Mouse (Mus musculus): ENCODE measurements at regions not wholly inside any gene's neighbourhood (a gene's known extent, or its start where the extent isn't known, plus 50 kb on each side); places are given as distances from the start of the nearest gene placed in this dataset.

DNA sequence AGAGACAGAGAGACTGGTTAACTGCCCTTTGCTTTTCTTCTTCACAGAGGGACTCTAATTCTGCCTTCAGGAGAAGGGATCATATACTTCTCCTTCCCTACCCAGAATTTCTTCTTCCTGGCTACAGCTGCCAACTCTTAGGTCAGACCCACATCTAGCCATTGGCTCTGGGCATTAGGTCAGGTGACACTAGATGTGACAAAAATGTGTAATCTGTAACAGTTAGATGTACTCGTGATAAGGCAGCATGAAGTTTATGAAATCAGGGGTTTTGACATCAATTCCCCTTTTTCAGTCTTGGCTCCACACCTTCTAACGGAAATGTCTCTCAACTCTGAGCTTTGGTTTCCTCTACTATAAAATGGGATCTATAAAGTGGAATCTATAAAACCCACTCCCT, 428.4 kb downstream of the Bmper start:
- Histone ChIP-seq H3K27me3 (no peaks in the 10 kb centered on the region), H3K27ac (no peak overlapping the region), H3K4me2 (no peak overlapping the region), H3K9me3 (no peaks in the 10 kb centered on the region), H3K4me1 (no peaks in the 10 kb centered on the region), H3K4me3 (no peak overlapping the region), H3K36me3 (no peaks in the 10 kb centered on the region), H3K9ac (no peak overlapping the region)
- ATAC-seq (ENCODE audit: borderline replicate concordance, extremely low read depth, low FRiP score, low TSS enrichment), result no peak
- WGBS, result 66% methylated on average over 2 of the region's 2 CpGs

GRCm38 (mm10) chr9:23653086-23653485, 430.2 kb downstream of the Bmper start:
- no peak for ATAC-seq (ENCODE audit: borderline replicate concordance, extremely low read depth, low FRiP score, low TSS enrichment)

DNA sequence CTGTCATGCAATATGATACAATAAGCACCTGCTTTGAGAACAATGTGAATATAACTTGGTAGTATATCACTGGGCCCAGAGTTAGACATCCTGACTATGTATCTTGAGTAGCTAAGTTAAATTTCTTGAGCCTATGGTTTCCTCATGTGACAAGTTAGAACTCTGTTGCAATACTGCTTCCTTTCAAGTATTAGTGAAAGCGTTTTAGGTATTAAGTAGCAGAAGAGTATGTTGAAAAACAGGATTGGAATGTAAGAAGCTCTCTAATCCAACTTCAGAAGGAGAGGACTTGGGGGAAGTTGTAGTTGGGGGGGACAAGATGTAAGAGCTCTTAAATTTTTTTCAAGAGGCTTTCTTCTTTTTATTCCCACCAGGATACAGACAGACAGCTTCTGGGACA, 431.9 kb downstream of the Bmper start:
- no peaks in the 10 kb centered on the region for H3K4me1 ChIP-seq
- H3K9me3 ChIP-seq, result no peaks in the 10 kb centered on the region
- H3K4me2 ChIP-seq, result no peak overlapping the region
- no peak overlapping the region for H3K27ac ChIP-seq
- H3K4me3 ChIP-seq, result no peak overlapping the region
- no peaks in the 10 kb centered on the region for H3K27me3 ChIP-seq
- WGBS, result 23% methylated on average over 1 of the region's 1 CpGs
- no peaks in the 10 kb centered on the region for H3K36me3 ChIP-seq
- no peak for ATAC-seq (ENCODE audit: borderline replicate concordance, extremely low read depth, low FRiP score, low TSS enrichment)
- no peak overlapping the region for H3K9ac ChIP-seq

More at GRCm38 (mm10) chr9:23653086-23653485, 430.2 kb downstream of the Bmper start:
- no peaks in the 10 kb centered on the region for H3K36me3 ChIP-seq
- H3K4me1 ChIP-seq, result no peaks in the 10 kb centered on the region
- H3K4me2 ChIP-seq, result no peak overlapping the region
- 39% methylated on average over 2 of the region's 2 CpGs for WGBS
- H3K27ac ChIP-seq, result no peak overlapping the region
- H3K9me3 ChIP-seq, result no peaks in the 10 kb centered on the region
- no peak overlapping the region for H3K4me3 ChIP-seq
- H3K9ac ChIP-seq, result no peak overlapping the region
- no peaks in the 10 kb centered on the region for H3K27me3 ChIP-seq

DNA sequence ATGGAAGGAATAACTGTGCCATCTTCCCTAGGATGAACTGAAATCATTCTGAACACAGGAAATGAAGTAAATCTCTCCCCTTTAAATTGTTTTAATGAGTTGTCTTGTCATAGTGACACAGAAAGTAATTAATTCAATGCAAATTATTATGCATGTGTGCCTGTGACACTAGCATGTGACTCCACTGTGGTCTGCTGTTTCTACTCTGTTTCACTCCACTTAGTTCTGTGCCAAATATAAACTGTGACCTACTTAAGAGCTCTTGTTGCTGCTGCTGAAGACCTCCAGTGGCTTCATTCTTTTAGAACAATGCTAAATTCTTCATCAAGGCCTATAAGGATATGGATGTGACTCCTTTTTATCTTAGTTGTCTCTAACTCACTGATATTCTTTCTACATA, 431.8 kb upstream of the Npsr1 start:
- no peak overlapping the region for H3K4me3 ChIP-seq
- H3K4me1 ChIP-seq, result peaks cover 4% of the 10 kb centered on the region; the same call in 1 of the 2 replicates
- ATAC-seq (ENCODE audit: borderline replicate concordance, extremely low read depth, low FRiP score, low TSS enrichment), result no peak
- no peaks in the 10 kb centered on the region for H3K27me3 ChIP-seq
- no peak overlapping the region for H3K4me2 ChIP-seq
- no peaks in the 10 kb centered on the region for H3K9me3 ChIP-seq
- no peak overlapping the region for H3K27ac ChIP-seq
- H3K36me3 ChIP-seq, result no peaks in the 10 kb centered on the region
- H3K9ac ChIP-seq, result no peak overlapping the region

DNA sequence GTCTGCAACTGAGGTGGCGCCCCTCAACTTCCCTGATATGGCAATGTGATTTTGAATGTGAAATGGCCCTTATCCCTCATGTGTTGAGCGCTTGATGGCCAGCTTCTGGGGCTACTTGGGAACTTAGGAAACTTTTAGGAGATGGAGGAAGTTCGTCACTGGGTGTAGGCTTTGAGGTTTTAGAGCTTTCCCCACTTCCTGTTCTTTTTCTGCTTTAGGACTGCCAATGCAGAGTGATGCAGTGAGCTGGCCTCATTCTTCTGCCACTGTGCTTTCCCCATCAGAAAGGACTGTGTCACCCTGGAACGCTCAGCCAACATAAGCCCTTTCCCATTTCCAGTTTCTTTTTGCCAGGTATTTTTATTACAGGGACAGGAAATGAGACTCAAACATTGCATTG, 428.6 kb upstream of the Npsr1 start:
- Histone ChIP-seq H3K27me3 (no peaks in the 10 kb centered on the region), H3K27ac (no peak overlapping the region), H3K9ac (no peak overlapping the region), H3K4me3 (no peak overlapping the region), H3K9me3 (no peaks in the 10 kb centered on the region), H3K4me2 (no peak overlapping the region), H3K4me1 (peaks cover 4% of the 10 kb centered on the region; the same call in 1 of the 2 replicates), H3K36me3 (no peaks in the 10 kb centered on the region)
- WGBS, result 82% methylated on average over 4 of the region's 4 CpGs
- no peak for ATAC-seq (ENCODE audit: borderline replicate concordance, extremely low read depth, low FRiP score, low TSS enrichment)

DNA sequence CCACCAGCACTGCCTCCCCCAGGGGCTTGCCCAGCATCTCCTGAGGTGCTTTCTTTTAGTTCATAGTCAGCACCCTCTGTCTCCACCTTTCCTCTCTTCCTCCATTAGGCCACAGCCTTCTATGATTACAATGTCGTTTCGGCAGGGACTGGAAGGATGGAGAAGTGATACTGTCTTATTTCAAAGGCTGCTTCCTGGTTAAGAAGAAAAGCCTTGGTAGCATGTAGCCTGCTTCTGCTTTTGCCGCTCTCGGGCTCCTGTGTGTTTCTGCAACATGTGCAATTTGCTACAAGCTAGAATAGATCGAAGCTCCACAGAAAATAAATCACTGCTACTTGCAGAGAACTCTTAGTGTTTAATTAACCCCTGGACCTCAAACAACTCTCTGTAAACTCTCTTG, 427.2 kb upstream of the Npsr1 start:
- Histone ChIP-seq H3K9me3 (no peaks in the 10 kb centered on the region), H3K27ac (no peak overlapping the region; the same call in 1 of the 2 replicates), H3K9ac (no peak overlapping the region), H3K4me3 (no peak overlapping the region), H3K4me2 (peak overlapping the region; percentile 17; the same call in 1 of the 2 replicates), H3K36me3 (no peaks in the 10 kb centered on the region), H3K27me3 (no peaks in the 10 kb centered on the region), H3K4me1 (peaks cover 4% of the 10 kb centered on the region; the same call in 1 of the 2 replicates)
- ATAC-seq (ENCODE audit: borderline replicate concordance, extremely low read depth, low FRiP score, low TSS enrichment), result no peak
- 19% methylated on average over 5 of the region's 5 CpGs for WGBS

GRCm38 (mm10) chr9:23673347-23673860, 424.4 kb upstream of the Npsr1 start:
- Histone ChIP-seq H3K4me2 (no peak overlapping the region), H3K4me3 (no peak overlapping the region), H3K36me3 (no peaks in the 10 kb centered on the region), H3K4me1 (peaks cover 4% of the 10 kb centered on the region; the same call in 1 of the 2 replicates), H3K27me3 (no peaks in the 10 kb centered on the region), H3K9ac (no peak overlapping the region), H3K9me3 (no peaks in the 10 kb centered on the region), H3K27ac (no peak overlapping the region)
- no peak for ATAC-seq (ENCODE audit: borderline replicate concordance, extremely low read depth, low FRiP score, low TSS enrichment)
- 96% methylated on average over 4 of the region's 4 CpGs for WGBS

DNA sequence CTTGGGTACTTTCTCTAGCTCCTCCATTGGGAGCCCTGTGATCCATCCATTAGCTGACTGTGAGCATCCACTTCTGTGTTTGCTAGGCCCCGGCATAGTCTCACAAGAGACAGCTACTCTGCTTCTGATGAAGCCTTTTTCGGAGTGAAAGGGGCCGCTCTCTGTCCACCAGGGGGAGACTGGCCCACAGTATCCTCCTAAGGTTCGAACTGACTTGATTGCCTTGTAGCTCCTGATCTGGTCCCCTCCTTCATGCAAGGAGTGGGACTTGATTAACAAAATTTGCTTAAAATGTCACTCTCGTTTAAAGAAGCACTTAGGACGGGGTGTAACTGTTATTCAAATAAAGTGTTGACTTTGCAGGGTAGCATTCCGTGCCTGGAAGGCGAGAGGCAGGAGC, 423.0 kb upstream of the Npsr1 start:
- ATAC-seq (ENCODE audit: borderline replicate concordance, extremely low read depth, low FRiP score, low TSS enrichment), result peak; percentile 46; the same call in 1 of the 2 replicates
- peaks cover 4% of the 10 kb centered on the region; the same call in 1 of the 2 replicates for H3K4me1 ChIP-seq
- 29% methylated on average over 8 of the region's 8 CpGs for WGBS

DNA sequence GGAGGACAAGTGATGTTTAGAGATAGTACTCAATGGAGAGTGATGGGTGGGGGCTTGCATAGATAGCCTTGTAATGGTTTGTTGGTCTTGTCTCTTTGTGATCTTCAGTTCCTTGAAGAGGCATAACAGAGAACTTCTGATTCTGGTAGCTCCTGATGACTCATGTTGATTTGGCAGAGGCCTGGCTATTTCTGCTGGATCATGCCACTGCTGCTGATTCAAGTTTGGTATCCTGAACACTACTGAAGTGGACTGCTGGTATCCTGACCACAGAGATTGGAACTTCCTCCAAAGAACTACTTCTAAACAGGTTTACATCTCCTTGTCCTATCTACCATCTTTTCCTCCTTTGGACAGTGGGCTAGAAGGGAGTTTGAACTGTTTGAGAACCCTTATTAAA, 408.3 kb upstream of the Npsr1 start:
- Histone ChIP-seq H3K27ac (no peak overlapping the region), H3K4me1 (no peaks in the 10 kb centered on the region), H3K4me3 (no peak overlapping the region), H3K27me3 (no peaks in the 10 kb centered on the region), H3K9ac (no peak overlapping the region), H3K9me3 (no peaks in the 10 kb centered on the region), H3K4me2 (no peak overlapping the region), H3K36me3 (no peaks in the 10 kb centered on the region)
- no peak for ATAC-seq (ENCODE audit: borderline replicate concordance, extremely low read depth, low FRiP score, low TSS enrichment)

More for the DNA sequence above, 423.0 kb upstream of the Npsr1 start:
- no peak overlapping the region for H3K27ac ChIP-seq
- no peak overlapping the region for H3K4me3 ChIP-seq
- no peaks in the 10 kb centered on the region for H3K9me3 ChIP-seq
- H3K4me2 ChIP-seq, result no peak overlapping the region
- H3K36me3 ChIP-seq, result no peaks in the 10 kb centered on the region
- no peaks in the 10 kb centered on the region for H3K27me3 ChIP-seq
- no peak overlapping the region for H3K9ac ChIP-seq

DNA sequence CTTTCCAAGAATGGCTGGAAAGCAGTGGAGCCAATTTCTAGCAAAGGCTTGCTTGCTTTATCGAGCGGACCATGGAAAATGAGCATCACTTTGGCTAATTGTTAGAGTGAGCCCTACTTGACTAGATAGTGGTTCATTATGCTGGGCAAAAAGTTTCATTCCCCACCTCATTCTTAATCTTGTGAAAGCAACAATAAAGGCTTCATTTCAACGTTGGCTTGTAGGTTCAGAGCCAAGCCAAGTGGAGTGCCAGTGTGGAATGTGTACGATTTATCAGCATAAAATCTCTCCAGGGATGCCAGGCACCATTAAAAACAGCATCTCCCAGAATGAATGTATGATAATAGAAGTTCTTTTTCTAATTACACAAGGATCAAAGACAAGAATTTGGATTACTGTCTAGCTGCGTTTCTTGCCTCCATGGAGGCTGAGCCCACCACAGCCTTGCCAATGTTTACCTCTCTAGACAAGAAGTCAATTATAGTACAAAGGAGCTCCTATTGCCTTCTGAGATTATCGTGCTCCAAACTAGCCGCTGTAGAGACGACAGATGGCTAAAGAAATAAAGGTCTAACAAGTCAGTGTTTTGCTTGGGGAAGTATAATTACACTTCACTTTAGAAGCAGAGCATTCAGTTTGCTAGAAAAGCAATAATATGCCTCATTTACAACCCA, 404.9 kb upstream of the Npsr1 start:
- Histone ChIP-seq H3K4me2 (no peak overlapping the region), H3K4me1 (no peaks in the 10 kb centered on the region), H3K9me3 (no peaks in the 10 kb centered on the region), H3K27ac (no peak overlapping the region), H3K9ac (no peak overlapping the region), H3K36me3 (no peaks in the 10 kb centered on the region), H3K4me3 (no peak overlapping the region), H3K27me3 (no peaks in the 10 kb centered on the region)
- 60% methylated on average over 8 of the region's 8 CpGs for WGBS
- ATAC-seq (ENCODE audit: borderline replicate concordance, extremely low read depth, low FRiP score, low TSS enrichment), result no peak

- no peaks in the 10 kb centered on the region for H3K36me3 ChIP-seq
Observed at GRCm38 (mm10) chr9:23693442-23693829, 404.4 kb upstream of the Npsr1 start.

GRCm38 (mm10) chr9:23694481-23694880, 403.3 kb upstream of the Npsr1 start:
- Histone ChIP-seq H3K27me3 (no peaks in the 10 kb centered on the region), H3K4me2 (no peak overlapping the region), H3K27ac (no peak overlapping the region), H3K9ac (no peak overlapping the region), H3K4me1 (no peaks in the 10 kb centered on the region), H3K9me3 (no peaks in the 10 kb centered on the region), H3K4me3 (no peak overlapping the region), H3K36me3 (no peaks in the 10 kb centered on the region)
- ATAC-seq (ENCODE audit: borderline replicate concordance, extremely low read depth, low FRiP score, low TSS enrichment), result no peak
- 80% methylated on average over 2 of the region's 2 CpGs for WGBS

More at GRCm38 (mm10) chr9:23693442-23693829, 404.4 kb upstream of the Npsr1 start:
- 72% methylated on average over 1 of the region's 1 CpGs for WGBS
- Histone ChIP-seq H3K27me3 (no peaks in the 10 kb centered on the region), H3K9me3 (no peaks in the 10 kb centered on the region), H3K4me3 (no peak overlapping the region), H3K9ac (no peak overlapping the region), H3K27ac (no peak overlapping the region), H3K4me2 (no peak overlapping the region), H3K4me1 (no peaks in the 10 kb centered on the region)
- no peak for ATAC-seq (ENCODE audit: borderline replicate concordance, extremely low read depth, low FRiP score, low TSS enrichment)
